Mouse (Mus musculus) hindbrain, postnatal 0 days (tissue): ENCODE results near the gene Tbc1d13. TPM values are rescaled to one million over a fixed set of nuclear protein-coding genes. Genes with fewer than 3 reads are reported as not detected.

ENCODE experiments used
- ATAC-seq: fragments of 200-750 bp; cut with Nextera tagmentation; 2 replicates; pipeline ENCODE4 v1.8.0; 2017; ENCODE audit warnings: mild to moderate bottlenecking, moderate TSS enrichment, moderate library complexity
- DNase-seq: peaks from one replicate; pipeline ENCODE4 v3.0.0-alpha.2; 2015; ENCODE audit warnings: low spot score
- H3K27ac ChIP-seq: fragments of 300-500 bp; sonication (generic); 2 replicates; pipeline ENCODE4 v1.5.1; 2014; ENCODE audit warnings: mild to moderate bottlenecking
- H3K27me3 ChIP-seq: fragments of 300-500 bp; sonication (generic); 2 replicates; pipeline ENCODE4 v1.6.1; 2014; ENCODE audit warnings: low read length, mixed read lengths; ENCODE audit not compliant: insufficient read depth
- H3K36me3 ChIP-seq: fragments of 300-500 bp; sonication (generic); 2 replicates; pipeline ENCODE4 v1.6.1; 2014; ENCODE audit warnings: low read length, mixed read lengths; ENCODE audit not compliant: insufficient read depth
- H3K4me1 ChIP-seq: fragments of 300-500 bp; sonication (generic); 2 replicates; pipeline ENCODE4 v1.6.1; 2014; ENCODE audit warnings: antibody characterized with exemption, low read length, mixed read lengths; ENCODE audit not compliant: insufficient read depth
- H3K4me2 ChIP-seq: fragments of 300-500 bp; sonication (generic); 2 replicates; pipeline ENCODE4 v1.6.1; 2014; ENCODE audit warnings: low read depth, mild to moderate bottlenecking, low read length, moderate library complexity, mixed read lengths
- H3K4me3 ChIP-seq: fragments of 300-500 bp; sonication (generic); 2 replicates; pipeline ENCODE4 v1.5.1; 2014; ENCODE audit warnings: low read length
- H3K9ac ChIP-seq: fragments of 300-500 bp; sonication (generic); replicated peaks from 2 replicates; pipeline ENCODE4 v1.6.1; 2014; ENCODE audit warnings: mild to moderate bottlenecking, low read length, moderate library complexity, mixed read lengths
- H3K9me3 ChIP-seq: fragments of 300-500 bp; sonication (generic); 2 replicates; pipeline ENCODE4 v1.6.1; 2016; ENCODE audit warnings: low read length, mixed read lengths
- CTCF ChIP-seq: IDR thresholded peaks from 2 replicates; pipeline ENCODE4 v1.5.1; 2016; ENCODE audit warnings: antibody characterized with exemption, control low read depth, low read depth
- WGBS: fragments of 180-500 bp; shearing (Covaris S2); extraction: QIAGEN DNeasy Blood & Tissue Kit; methylation state at CpG from one replicate; pipeline ENCODE4 v1.1.7; 2014; 5-methylcytosine and 5-hydroxymethylcytosine counted together
- polyA plus RNA-seq: library from polyadenylated mRNA; unstranded; fragments of >200 nt; fragmentation: Nextera tagmentation; extraction: Ambion mirVana; gene quantifications from 2 replicates; pipeline ENCODE4 v1.2.1, GENCODE M21; 2015
- total RNA-seq: library from RNA; depleted of rRNA; stranded (reverse); fragments of >200 nt; gene quantifications from 2 replicates; pipeline ENCODE4 v1.2.3, GENCODE M21; 2014

Gene Tbc1d13
- total and polyA plus RNA-seq, 2 experiments from 2014 or later = 9.4 to 109 TPM

DNA sequence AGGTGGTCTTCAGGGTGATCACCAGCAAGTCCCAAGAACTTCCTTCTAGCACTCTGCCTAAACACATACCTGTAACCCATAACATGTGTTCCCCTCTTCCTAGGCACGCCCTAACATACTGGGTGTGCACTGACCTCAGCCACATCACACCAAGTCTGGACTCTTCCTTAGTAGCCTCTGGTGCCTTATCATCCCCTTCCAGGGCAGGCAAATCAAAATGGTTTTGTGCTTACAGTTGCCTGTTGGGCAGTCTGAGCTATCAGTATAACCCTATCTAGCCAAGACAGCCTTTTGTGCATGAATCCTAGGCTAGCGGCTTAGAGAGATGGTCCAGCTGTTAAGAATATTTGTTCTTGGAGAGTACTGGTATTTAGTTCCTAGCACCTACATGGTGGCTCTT, 22.0 kb upstream of the Tbc1d13 start:
- Histone ChIP-seq H3K27ac (no peak overlapping the region), H3K9ac (no peak overlapping the region), H3K27me3 (no peaks in the 10 kb centered on the region), H3K9me3 (no peaks in the 10 kb centered on the region), H3K4me3 (no peak overlapping the region), H3K36me3 (peaks cover 42% of the 10 kb centered on the region), H3K4me1 (no peaks in the 10 kb centered on the region), H3K4me2 (no peak overlapping the region)
- TF ChIP-seq CTCF = no peak
- WGBS = 97% methylated on average over 2 of the region's 2 CpGs
- DNase-seq (no peak), ATAC-seq (no peak)

DNA sequence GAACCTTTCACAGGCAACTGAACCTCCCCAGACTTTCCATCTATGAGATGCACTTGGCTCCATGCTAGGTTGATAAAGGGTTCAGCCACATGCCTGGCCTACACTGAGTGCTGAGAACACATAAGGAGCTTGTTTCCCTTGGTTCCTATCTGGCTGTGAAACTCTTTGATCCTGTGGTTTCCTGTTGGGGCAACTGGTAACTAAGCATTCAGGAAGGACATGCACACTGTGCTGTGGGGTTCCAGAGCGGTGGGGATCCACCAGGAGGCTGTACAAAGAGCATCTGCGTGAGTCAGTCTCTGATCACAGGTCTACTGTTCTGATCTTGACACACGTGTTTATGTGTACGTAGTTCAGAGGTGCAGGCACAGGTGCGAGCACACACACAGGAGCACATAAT, 21.0 kb upstream of the Tbc1d13 start:
- Histone ChIP-seq H3K9me3 (no peaks in the 10 kb centered on the region), H3K27me3 (no peaks in the 10 kb centered on the region), H3K27ac (no peak overlapping the region), H3K36me3 (peaks cover 34% of the 10 kb centered on the region), H3K4me2 (no peak overlapping the region), H3K4me1 (no peaks in the 10 kb centered on the region), H3K9ac (no peak overlapping the region), H3K4me3 (no peak overlapping the region)
- 88% methylated on average over 5 of the region's 5 CpGs for WGBS
- DNase-seq (no peak), ATAC-seq (no peak)
- TF ChIP-seq CTCF = no peak

- peaks cover 14% of the 10 kb centered on the region; the same call in 1 of the 2 replicates for H3K4me1 ChIP-seq
- 9% methylated on average over 6 of the region's 6 CpGs for WGBS
- TF ChIP-seq CTCF = peak; percentile 25
- H3K4me3 ChIP-seq = no peak overlapping the region
- H3K27me3 ChIP-seq = no peaks in the 10 kb centered on the region
- H3K9ac ChIP-seq = no peak overlapping the region
- H3K27ac ChIP-seq = peak overlapping the region; percentile 11; the same call in 1 of the 2 replicates
- no peaks in the 10 kb centered on the region for H3K36me3 ChIP-seq
- peak overlapping the region; percentile 27; the same call in 1 of the 2 replicates for H3K4me2 ChIP-seq
- H3K9me3 ChIP-seq = no peaks in the 10 kb centered on the region
- ATAC-seq (no peak), DNase-seq (peak; percentile 44)
These were observed 13.9 kb upstream of the Tbc1d13 start for GRCm38 (mm10) chr2:30119641-30120051.

- no peak overlapping the region for H3K27ac ChIP-seq
These were observed 13.3 kb upstream of the Tbc1d13 start for GRCm38 (mm10) chr2:30120269-30120668.

DNA sequence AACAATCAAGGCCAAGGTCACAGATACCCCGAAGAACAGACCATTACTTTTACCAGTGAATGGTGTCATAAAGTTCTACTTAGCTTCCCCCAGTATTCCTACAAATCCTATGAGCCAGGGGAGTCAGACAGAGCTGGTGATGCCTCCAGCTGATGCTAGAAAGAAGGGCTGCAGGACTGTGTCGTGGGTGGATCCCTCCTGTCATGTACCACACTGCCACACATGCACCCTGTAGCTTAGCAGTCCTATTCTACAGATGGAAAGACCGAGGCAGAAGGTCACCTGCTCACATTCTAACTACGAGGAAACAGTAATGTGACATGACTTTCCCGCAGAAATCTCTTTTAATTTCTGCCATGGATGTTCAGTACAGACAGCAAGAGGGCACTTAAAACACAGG, 10.8 kb upstream of the Tbc1d13 start:
- DNase-seq (no peak), ATAC-seq (no peak)
- Histone ChIP-seq H3K27ac (no peak overlapping the region), H3K4me2 (peak overlapping the region; percentile 87), H3K9me3 (no peaks in the 10 kb centered on the region), H3K27me3 (no peaks in the 10 kb centered on the region), H3K4me3 (0 out of 2 replicates have a peak overlapping the region, but pooled peaks have one; percentile 86), H3K9ac (no peak overlapping the region), H3K36me3 (no peaks in the 10 kb centered on the region), H3K4me1 (peaks cover 14% of the 10 kb centered on the region; the same call in 1 of the 2 replicates)
- 82% methylated on average over 5 of the region's 5 CpGs for WGBS
- TF ChIP-seq CTCF = no peak

More at GRCm38 (mm10) chr2:30120269-30120668, 13.3 kb upstream of the Tbc1d13 start:
- no peak for TF ChIP-seq CTCF
- Histone ChIP-seq H3K4me2 (no peak overlapping the region), H3K27me3 (no peaks in the 10 kb centered on the region), H3K4me3 (no peak overlapping the region), H3K36me3 (no peaks in the 10 kb centered on the region), H3K9me3 (no peaks in the 10 kb centered on the region), H3K9ac (no peak overlapping the region), H3K4me1 (peaks cover 14% of the 10 kb centered on the region; the same call in 1 of the 2 replicates)
- WGBS = 61% methylated on average over 4 of the region's 4 CpGs
- ATAC-seq (no peak), DNase-seq (no peak)

GRCm38 (mm10) chr2:30123729-30124471, 9.6 kb upstream of the Tbc1d13 start:
- peak; percentile 73 for ATAC-seq
- WGBS = 1% methylated on average over 43 of the region's 44 CpGs
- peak overlapping the region; percentile 92 for H3K27ac ChIP-seq
- H3K36me3 ChIP-seq = no peaks in the 10 kb centered on the region
- peak overlapping the region; percentile 92 for H3K9ac ChIP-seq
- DNase-seq = peak; percentile 47
- no peaks in the 10 kb centered on the region for H3K9me3 ChIP-seq
- H3K4me2 ChIP-seq = peak overlapping the region; percentile 87
- peaks cover 14% of the 10 kb centered on the region; the same call in 1 of the 2 replicates for H3K4me1 ChIP-seq
- no peak for TF ChIP-seq CTCF
- no peaks in the 10 kb centered on the region for H3K27me3 ChIP-seq
- peak overlapping the region; percentile 86 for H3K4me3 ChIP-seq
